Mouse (Mus musculus): ENCODE measurements at regions not wholly inside any gene's neighbourhood (a gene's known extent, or its start where the extent isn't known, plus 50 kb on each side); places are given as distances from the start of the nearest gene placed in this dataset.

GRCm38 (mm10) chr5:133172686-133173085, 629.5 kb upstream of the Auts2 start:
- 91% methylated on average over 4 of the region's 4 CpGs for WGBS
- ATAC-seq (ENCODE audit: low FRiP score) (no peak), DNase-seq (ENCODE audit: low spot score, missing footprints) (no peak)
- H3K27ac ChIP-seq (ENCODE audit: low read depth, low read length): no peak overlapping the region
- no peaks in the 10 kb centered on the region for H3K9me3 ChIP-seq (ENCODE audit: control insufficient read depth, low read length)
- H3K4me2 ChIP-seq: no peak overlapping the region
- no peaks in the 10 kb centered on the region for H3K4me1 ChIP-seq (ENCODE audit: control insufficient read depth, insufficient read depth, low read length)
- H3K27me3 ChIP-seq (ENCODE audit: control insufficient read depth, insufficient read depth, low read length): no peaks in the 10 kb centered on the region
- H3K9ac ChIP-seq (ENCODE audit: low read length): no peak overlapping the region
- no peak overlapping the region for H3K4me3 ChIP-seq (ENCODE audit: low read depth, low read length)
- no peaks in the 10 kb centered on the region for H3K36me3 ChIP-seq (ENCODE audit: control insufficient read depth, insufficient read depth, low read length)

GRCm38 (mm10) chr5:133171266-133171665, 628.1 kb upstream of the Auts2 start:
- ATAC-seq (ENCODE audit: low FRiP score): no peak
- 84% methylated on average over 1 of the region's 1 CpGs for WGBS
- no peak for DNase-seq (ENCODE audit: low spot score, missing footprints)

GRCm38 (mm10) chr5:133167576-133167975, 624.4 kb upstream of the Auts2 start:
- Histone ChIP-seq H3K9ac (ENCODE audit: low read length) (no peak overlapping the region), H3K4me2 (no peak overlapping the region), H3K9me3 (ENCODE audit: control insufficient read depth, low read length) (no peaks in the 10 kb centered on the region), H3K27me3 (ENCODE audit: control insufficient read depth, insufficient read depth, low read length) (no peaks in the 10 kb centered on the region), H3K4me3 (ENCODE audit: low read depth, low read length) (no peak overlapping the region), H3K36me3 (ENCODE audit: control insufficient read depth, insufficient read depth, low read length) (no peaks in the 10 kb centered on the region), H3K27ac (ENCODE audit: low read depth, low read length) (no peak overlapping the region), H3K4me1 (ENCODE audit: control insufficient read depth, insufficient read depth, low read length) (no peaks in the 10 kb centered on the region)
- ATAC-seq (ENCODE audit: low FRiP score): no peak
- DNase-seq (ENCODE audit: low spot score, missing footprints): no peak
- WGBS: 41% methylated on average over 2 of the region's 2 CpGs

More at GRCm38 (mm10) chr5:133171266-133171665, 628.1 kb upstream of the Auts2 start:
- no peaks in the 10 kb centered on the region for H3K9me3 ChIP-seq (ENCODE audit: control insufficient read depth, low read length)
- H3K27me3 ChIP-seq (ENCODE audit: control insufficient read depth, insufficient read depth, low read length): no peaks in the 10 kb centered on the region
- no peak overlapping the region for H3K27ac ChIP-seq (ENCODE audit: low read depth, low read length)
- no peak overlapping the region for H3K4me3 ChIP-seq (ENCODE audit: low read depth, low read length)
- no peak overlapping the region for H3K9ac ChIP-seq (ENCODE audit: low read length)
- H3K4me1 ChIP-seq (ENCODE audit: control insufficient read depth, insufficient read depth, low read length): no peaks in the 10 kb centered on the region
- no peaks in the 10 kb centered on the region for H3K36me3 ChIP-seq (ENCODE audit: control insufficient read depth, insufficient read depth, low read length)
- H3K4me2 ChIP-seq: no peak overlapping the region

- no peaks in the 10 kb centered on the region for H3K27me3 ChIP-seq (ENCODE audit: control insufficient read depth, insufficient read depth, low read length)
- no peak for ATAC-seq (ENCODE audit: low FRiP score)
- WGBS: 59% methylated on average over 5 of the region's 5 CpGs
Measured at GRCm38 (mm10) chr5:133167001-133167461, 623.9 kb upstream of the Auts2 start.

GRCm38 (mm10) chr5:133156115-133156857, 613.1 kb upstream of the Auts2 start:
- no peak overlapping the region for H3K4me2 ChIP-seq
- H3K4me3 ChIP-seq (ENCODE audit: low read depth, low read length): no peak overlapping the region
- H3K36me3 ChIP-seq (ENCODE audit: control insufficient read depth, insufficient read depth, low read length): no peaks in the 10 kb centered on the region
- no peak overlapping the region for H3K9ac ChIP-seq (ENCODE audit: low read length)
- H3K9me3 ChIP-seq (ENCODE audit: control insufficient read depth, low read length): no peaks in the 10 kb centered on the region
- DNase-seq (ENCODE audit: low spot score, missing footprints): no peak
- H3K27me3 ChIP-seq (ENCODE audit: control insufficient read depth, insufficient read depth, low read length): no peaks in the 10 kb centered on the region
- WGBS: 60% methylated on average over 5 of the region's 5 CpGs
- H3K4me1 ChIP-seq (ENCODE audit: control insufficient read depth, insufficient read depth, low read length): peaks cover 5% of the 10 kb centered on the region; the same call in 1 of the 2 replicates
- no peak for ATAC-seq (ENCODE audit: low FRiP score)
- no peak overlapping the region for H3K27ac ChIP-seq (ENCODE audit: low read depth, low read length)

More at GRCm38 (mm10) chr5:133167001-133167461, 623.9 kb upstream of the Auts2 start:
- H3K27ac ChIP-seq (ENCODE audit: low read depth, low read length): no peak overlapping the region
- H3K4me1 ChIP-seq (ENCODE audit: control insufficient read depth, insufficient read depth, low read length): no peaks in the 10 kb centered on the region
- H3K4me2 ChIP-seq: no peak overlapping the region
- H3K9ac ChIP-seq (ENCODE audit: low read length): no peak overlapping the region
- no peaks in the 10 kb centered on the region for H3K36me3 ChIP-seq (ENCODE audit: control insufficient read depth, insufficient read depth, low read length)
- no peak for DNase-seq (ENCODE audit: low spot score, missing footprints)
- H3K9me3 ChIP-seq (ENCODE audit: control insufficient read depth, low read length): no peaks in the 10 kb centered on the region
- no peak overlapping the region for H3K4me3 ChIP-seq (ENCODE audit: low read depth, low read length)

- H3K9ac ChIP-seq (ENCODE audit: low read length): no peak overlapping the region
Measured at GRCm38 (mm10) chr5:133145996-133146395, 602.9 kb upstream of the Auts2 start.

GRCm38 (mm10) chr5:133143679-133144078, 600.5 kb upstream of the Auts2 start:
- Histone ChIP-seq H3K27me3 (ENCODE audit: control insufficient read depth, insufficient read depth, low read length) (no peaks in the 10 kb centered on the region), H3K4me1 (ENCODE audit: control insufficient read depth, insufficient read depth, low read length) (no peaks in the 10 kb centered on the region), H3K36me3 (ENCODE audit: control insufficient read depth, insufficient read depth, low read length) (no peaks in the 10 kb centered on the region), H3K9ac (ENCODE audit: low read length) (no peak overlapping the region), H3K4me2 (no peak overlapping the region), H3K27ac (ENCODE audit: low read depth, low read length) (no peak overlapping the region), H3K4me3 (ENCODE audit: low read depth, low read length) (no peak overlapping the region), H3K9me3 (ENCODE audit: control insufficient read depth, low read length) (peaks cover 3% of the 10 kb centered on the region; the same call in 1 of the 2 replicates)
- WGBS: 100% methylated on average over 1 of the region's 1 CpGs
- DNase-seq (ENCODE audit: low spot score, missing footprints): no peak
- ATAC-seq (ENCODE audit: low FRiP score): no peak

More at GRCm38 (mm10) chr5:133145996-133146395, 602.9 kb upstream of the Auts2 start:
- no peak overlapping the region for H3K4me3 ChIP-seq (ENCODE audit: low read depth, low read length)
- no peaks in the 10 kb centered on the region for H3K27me3 ChIP-seq (ENCODE audit: control insufficient read depth, insufficient read depth, low read length)
- H3K4me1 ChIP-seq (ENCODE audit: control insufficient read depth, insufficient read depth, low read length): no peaks in the 10 kb centered on the region
- H3K4me2 ChIP-seq: no peak overlapping the region
- no peak overlapping the region for H3K27ac ChIP-seq (ENCODE audit: low read depth, low read length)
- peaks cover 3% of the 10 kb centered on the region; the same call in 1 of the 2 replicates for H3K9me3 ChIP-seq (ENCODE audit: control insufficient read depth, low read length)
- ATAC-seq (ENCODE audit: low FRiP score) (no peak), DNase-seq (ENCODE audit: low spot score, missing footprints) (no peak)
- no peaks in the 10 kb centered on the region for H3K36me3 ChIP-seq (ENCODE audit: control insufficient read depth, insufficient read depth, low read length)

GRCm38 (mm10) chr5:133142401-133143115, 599.4 kb upstream of the Auts2 start:
- no peak overlapping the region for H3K9ac ChIP-seq (ENCODE audit: low read length)
- no peaks in the 10 kb centered on the region for H3K4me1 ChIP-seq (ENCODE audit: control insufficient read depth, insufficient read depth, low read length)
- no peaks in the 10 kb centered on the region for H3K27me3 ChIP-seq (ENCODE audit: control insufficient read depth, insufficient read depth, low read length)
- DNase-seq (ENCODE audit: low spot score, missing footprints) (no peak), ATAC-seq (ENCODE audit: low FRiP score) (no peak)
- WGBS: 91% methylated on average over 11 of the region's 11 CpGs
- H3K36me3 ChIP-seq (ENCODE audit: control insufficient read depth, insufficient read depth, low read length): no peaks in the 10 kb centered on the region
- peaks cover 3% of the 10 kb centered on the region; the same call in 1 of the 2 replicates for H3K9me3 ChIP-seq (ENCODE audit: control insufficient read depth, low read length)
- H3K4me3 ChIP-seq (ENCODE audit: low read depth, low read length): no peak overlapping the region
- H3K27ac ChIP-seq (ENCODE audit: low read depth, low read length): no peak overlapping the region
- H3K4me2 ChIP-seq: no peak overlapping the region

- H3K9ac ChIP-seq (ENCODE audit: low read length): no peak overlapping the region
- H3K27me3 ChIP-seq (ENCODE audit: control insufficient read depth, insufficient read depth, low read length): no peaks in the 10 kb centered on the region
- no peaks in the 10 kb centered on the region for H3K4me1 ChIP-seq (ENCODE audit: control insufficient read depth, insufficient read depth, low read length)
- WGBS: 54% methylated on average over 2 of the region's 2 CpGs
- no peak overlapping the region for H3K4me3 ChIP-seq (ENCODE audit: low read depth, low read length)
- no peaks in the 10 kb centered on the region for H3K9me3 ChIP-seq (ENCODE audit: control insufficient read depth, low read length)
- no peak overlapping the region for H3K27ac ChIP-seq (ENCODE audit: low read depth, low read length)
- ATAC-seq (ENCODE audit: low FRiP score) (peak; percentile 61), DNase-seq (ENCODE audit: low spot score, missing footprints) (no peak)
- no peak overlapping the region for H3K4me2 ChIP-seq
- no peaks in the 10 kb centered on the region for H3K36me3 ChIP-seq (ENCODE audit: control insufficient read depth, insufficient read depth, low read length)
Measured at GRCm38 (mm10) chr5:133131042-133131441, 587.9 kb upstream of the Auts2 start.
